In genomic region chr9:107634406-107635278, GRCm38 (mm10) we compare ENCODE assay signal across 9 mouse cellular contexts. TPM values are rescaled to one million over a fixed set of nuclear protein-coding genes. Genes with fewer than 3 reads are reported as not detected.
A peak's percentile ranks its signal among the peaks of the same experiment; 100 is the strongest.
DNase-seq lines count a peak whose midpoint lies in the region; ATAC-seq and TF ChIP-seq lines count a peak whose summit lies in the region.
"Had no signal": no experiment of that assay in that cellular context is flagged by ENCODE, and none has a peak within 500 bp of the region (broad histone marks: within the 10 kb centered on the region; RNA-seq: fewer than 3 reads in every experiment).

No protein-coding gene starts in this region.

- H3K27ac ChIP-seq in liver, adult 2 months (replicated peaks; ENCODE audit: insufficient read depth, low read depth, low read length), result peak overlapping the region; percentile 62
- H3K27ac ChIP-seq in brown adipose tissue, adult 24 weeks (replicated peaks; ENCODE audit: low read depth, low read length), result peak overlapping the region; percentile 95
- peak overlapping the region; percentile 97 for H3K27ac ChIP-seq in hindbrain, embryonic 12.5 days
- H3K27ac ChIP-seq in midbrain, embryonic 15.5 days, result peak overlapping the region; percentile 92

- ATAC-seq in hindbrain, embryonic 12.5 days (ENCODE audit: low FRiP score), result no peak
- ATAC-seq in midbrain, embryonic 15.5 days (replicated peaks), result 0 out of 2 replicates have a peak, but pooled peaks have one; percentile 4
- no peak for ATAC-seq in CD4-positive, CD25-positive, alpha-beta regulatory T cell, adult 4 months

- WGBS in liver, adult 2 months, result 3% methylated on average over 35 of the region's 35 CpGs
- WGBS in hindbrain, embryonic 12.5 days, result under 1% methylated on average over 34 of the region's 35 CpGs
- WGBS in midbrain, embryonic 15.5 days, result under 1% methylated on average over 35 of the region's 35 CpGs

- no peak for TF ChIP-seq CTCF in liver, adult 2 months (IDR thresholded peaks at IDR 0.05; ENCODE audit: low read depth, low read length)

- H3K27me3 ChIP-seq in liver, adult 2 months (ENCODE audit: control insufficient read depth, insufficient read depth, low read length), result no peaks in the 10 kb centered on the region
- H3K27me3 ChIP-seq in hindbrain, embryonic 12.5 days, result no peaks in the 10 kb centered on the region
- no peaks in the 10 kb centered on the region for H3K27me3 ChIP-seq in midbrain, embryonic 15.5 days (replicated peaks)

- peak overlapping the region; percentile 79 for H3K4me3 ChIP-seq in liver, adult 2 months (ENCODE audit: insufficient read depth, low read depth, low read length)
- H3K4me3 ChIP-seq in brown adipose tissue, adult 24 weeks (ENCODE audit: insufficient read depth, low read depth, low read length), result peak overlapping the region; percentile 77
- peak overlapping the region; percentile 63 for H3K4me3 ChIP-seq in hindbrain, embryonic 12.5 days
- H3K4me3 ChIP-seq in midbrain, embryonic 15.5 days, result peak overlapping the region; percentile 76

- peak overlapping the region; percentile 93 for H3K9ac ChIP-seq in liver, adult 2 months (ENCODE audit: low read depth, low read length)
- H3K9ac ChIP-seq in hindbrain, embryonic 12.5 days, result peak overlapping the region; percentile 87
- peak overlapping the region; percentile 90 for H3K9ac ChIP-seq in midbrain, embryonic 15.5 days

- H3K36me3 ChIP-seq in liver, adult 2 months (ENCODE audit: control insufficient read depth, insufficient read depth, low read length), result no peaks in the 10 kb centered on the region
- H3K36me3 ChIP-seq in hindbrain, embryonic 12.5 days, result no peaks in the 10 kb centered on the region
- no peaks in the 10 kb centered on the region for H3K36me3 ChIP-seq in midbrain, embryonic 15.5 days (replicated peaks)

- H3K4me1 ChIP-seq in liver, adult 2 months (ENCODE audit: control insufficient read depth, insufficient read depth, low read length), result peaks cover 14% of the 10 kb centered on the region; the same call in 1 of the 2 replicates
- peaks cover 16% of the 10 kb centered on the region for H3K4me1 ChIP-seq in brown adipose tissue, adult 24 weeks (ENCODE audit: control insufficient read depth, insufficient read depth, insufficient read length, low read length)
- peaks cover 69% of the 10 kb centered on the region for H3K4me1 ChIP-seq in hindbrain, embryonic 12.5 days
- H3K4me1 ChIP-seq in midbrain, embryonic 15.5 days, result peaks cover 75% of the 10 kb centered on the region

- no peak for TF ChIP-seq POLR2A in liver, adult 2 months (IDR thresholded peaks at IDR 0.05; ENCODE audit: extremely low read depth, insufficient read depth, low read length)

- H3K9me3 ChIP-seq in hindbrain, embryonic 12.5 days (replicated peaks), result no peaks in the 10 kb centered on the region
- no peaks in the 10 kb centered on the region for H3K9me3 ChIP-seq in midbrain, embryonic 15.5 days

- peak overlapping the region; percentile 99 for H3K4me2 ChIP-seq in hindbrain, embryonic 12.5 days (replicated peaks)
- H3K4me2 ChIP-seq in midbrain, embryonic 15.5 days, result peak overlapping the region; percentile 97

- peak; percentile 21 for DNase-seq in liver, adult 2 months (ENCODE audit: extremely low read depth, low read depth, low spot score)
- DNase-seq in liver, result no peak
- DNase-seq in ovary, postnatal 10 days (ENCODE audit: low spot score), result no peak
- DNase-seq in ovary, postnatal 36 days (ENCODE audit: low spot score), result no peak

- peaks cover 41% of the 10 kb centered on the region for H3K79me2 ChIP-seq in liver, adult 2 months (ENCODE audit: control insufficient read depth, insufficient read depth, low read length)

RNA-seq across cellular contexts. Expression of gene Gnai2, which starts 0.5 kb away (rescaled TPM):
- total RNA-seq in liver, adult 2 months (2014; rRNA removed), result 31.6 and 44.8 TPM in 2 replicates
- 117 and 122 TPM in 2 replicates for polyA plus RNA-seq in liver, adult 2 months (2012; rRNA removed)
- 87.2 and 112 TPM in 2 replicates for polyA plus RNA-seq in brown adipose tissue, adult 24 weeks (2012; ENCODE audit: insufficient read depth, insufficient read length, missing spikeins)
- polyA plus RNA-seq in hindbrain, embryonic 12.5 days (2016; fragmentation: Nextera tagmentation; extraction: Ambion mirVana), result 516 and 531 TPM in 2 replicates
- polyA plus RNA-seq in midbrain, embryonic 15.5 days (2015; fragmentation: Nextera tagmentation; extraction: Ambion mirVana), result 299 and 386 TPM in 2 replicates
- 100 to 1,000 TPM; 120 to 139 TPM for polyA plus RNA-seq in CD4-positive, CD25-positive, alpha-beta regulatory T cell, adult 4 months (2017; shearing (Covaris generic))

RNA-seq across cellular contexts. Expression of gene Sema3b, which starts 25.6 kb away (rescaled TPM):
- 0.13 and 0.37 TPM in 2 replicates for total RNA-seq in liver, adult 2 months (2014; rRNA removed)
- 0.68 and 0.83 TPM in 2 replicates for polyA plus RNA-seq in liver, adult 2 months (2012; rRNA removed)
- 3.3 and 3.8 TPM in 2 replicates for polyA plus RNA-seq in brown adipose tissue, adult 24 weeks (2012; ENCODE audit: insufficient read depth, insufficient read length, missing spikeins)
- polyA plus RNA-seq in hindbrain, embryonic 12.5 days (2016; fragmentation: Nextera tagmentation; extraction: Ambion mirVana), result 5.1 TPM in 2 replicates
- polyA plus RNA-seq in midbrain, embryonic 15.5 days (2015; fragmentation: Nextera tagmentation; extraction: Ambion mirVana), result 4.3 and 4.9 TPM in 2 replicates
- polyA plus RNA-seq in CD4-positive, CD25-positive, alpha-beta regulatory T cell, adult 4 months (2017; shearing (Covaris generic)), result not detected
- total RNA-seq: common myeloid progenitor, adult 5-6 weeks had no signal

RNA-seq across cellular contexts. Expression of gene Slc38a3, which starts 34.7 kb away (rescaled TPM):
- 982 and 1,378 TPM in 2 replicates for total RNA-seq in liver, adult 2 months (2014; rRNA removed)
- 3,567 and 4,585 TPM in 2 replicates for polyA plus RNA-seq in liver, adult 2 months (2012; rRNA removed)
- 0.83 and 3.3 TPM in 2 replicates for polyA plus RNA-seq in brown adipose tissue, adult 24 weeks (2012; ENCODE audit: insufficient read depth, insufficient read length, missing spikeins)
- 12.5 and 12.9 TPM in 2 replicates for polyA plus RNA-seq in hindbrain, embryonic 12.5 days (2016; fragmentation: Nextera tagmentation; extraction: Ambion mirVana)
- polyA plus RNA-seq in midbrain, embryonic 15.5 days (2015; fragmentation: Nextera tagmentation; extraction: Ambion mirVana), result 31.8 and 40.4 TPM in 2 replicates
- not detected for polyA plus RNA-seq in CD4-positive, CD25-positive, alpha-beta regulatory T cell, adult 4 months (2017; shearing (Covaris generic))
- total RNA-seq: common myeloid progenitor, adult 5-6 weeks had no signal

RNA-seq across cellular contexts. Expression of gene Gnat1, which starts 44.9 kb away (rescaled TPM):
- 3.2 and 6.3 TPM in 2 replicates for total RNA-seq in liver, adult 2 months (2014; rRNA removed)
- polyA plus RNA-seq in liver, adult 2 months (2012; rRNA removed), result 5.5 and 7.1 TPM in 2 replicates
- not detected in 2 replicates for polyA plus RNA-seq in brown adipose tissue, adult 24 weeks (2012; ENCODE audit: insufficient read depth, insufficient read length, missing spikeins)
- 1.4 and 2.6 TPM in 2 replicates for polyA plus RNA-seq in hindbrain, embryonic 12.5 days (2016; fragmentation: Nextera tagmentation; extraction: Ambion mirVana)
- polyA plus RNA-seq in midbrain, embryonic 15.5 days (2015; fragmentation: Nextera tagmentation; extraction: Ambion mirVana), result 2.1 and 2.2 TPM in 2 replicates
- 1 to 10 TPM in 1 of 2 experiments, not detected in 1; 1.6 TPM for polyA plus RNA-seq in CD4-positive, CD25-positive, alpha-beta regulatory T cell, adult 4 months (2017; shearing (Covaris generic))
- total RNA-seq: common myeloid progenitor, adult 5-6 weeks had no signal

RNA-seq across cellular contexts. Expression of gene Ifrd2, which starts 47.2 kb away (rescaled TPM):
- total RNA-seq in liver, adult 2 months (2014; rRNA removed), result 21.5 and 32.2 TPM in 2 replicates
- 54.6 and 56.2 TPM in 2 replicates for polyA plus RNA-seq in liver, adult 2 months (2012; rRNA removed)
- polyA plus RNA-seq in brown adipose tissue, adult 24 weeks (2012; ENCODE audit: insufficient read depth, insufficient read length, missing spikeins), result 21.6 and 23.7 TPM in 2 replicates
- polyA plus RNA-seq in hindbrain, embryonic 12.5 days (2016; fragmentation: Nextera tagmentation; extraction: Ambion mirVana), result 19.5 and 21.9 TPM in 2 replicates
- 14.5 and 16.9 TPM in 2 replicates for polyA plus RNA-seq in midbrain, embryonic 15.5 days (2015; fragmentation: Nextera tagmentation; extraction: Ambion mirVana)
- 10 to 100 TPM; 30.1 to 36.2 TPM for polyA plus RNA-seq in CD4-positive, CD25-positive, alpha-beta regulatory T cell, adult 4 months (2017; shearing (Covaris generic))

Comparison
In these comparisons a context has a peak if more than half of its experiments do, and no peak if none do; other contexts are left out.
1. RNA of gene Slc38a3, which starts 34.7 kb away (polyA plus RNA-seq): 3,567 to 4,585 TPM in liver, adult 2 months; 31.8 to 40.4 TPM in midbrain, embryonic 15.5 days, 12.5 to 12.9 TPM in hindbrain, embryonic 12.5 days, 0.83 to 3.3 TPM in brown adipose tissue, adult 24 weeks and not detected in CD4-positive, CD25-positive, alpha-beta regulatory T cell, adult 4 months; every median in the first group is over 10 times any median in the second.
2. Peak in every context shown above with its lines, with median percentiles within 50 percentile points of each other: H3K27ac ChIP-seq, H3K4me3 ChIP-seq and H3K9ac ChIP-seq.